Mouse (Mus musculus) MN1 (cell line): ENCODE results near the gene Olfr27.

Experiments used
- DNase-seq: peaks from one replicate; pipeline ENCODE4 v3.0.0-alpha.2; 2016; ENCODE audit warnings: low spot score

The Olfr27 gene

GRCm38 (mm10) chr9:39127831-39128230, at the start of gene Olfr27:
Olfr27 (plus strand) TSS chr9:39128131.
- DNase-seq, result no peak

- no peak for DNase-seq
Measured at GRCm38 (mm10) chr9:39078787-39079186, 49.1 kb upstream of the Olfr27 start, which contains the start of gene Olfr938. Olfr938 (minus strand) TSS chr9:39078887.

GRCm38 (mm10) chr9:39127326-39127725, 605 bp upstream of the Olfr27 start:
- DNase-seq, result no peak

- no peak for DNase-seq
Measured at GRCm38 (mm10) chr9:39152401-39152800, 24.5 kb downstream of the Olfr27 start.

- DNase-seq, result no peak
Measured at GRCm38 (mm10) chr9:39166004-39166403, 38.1 kb downstream of the Olfr27 start, which contains the start of gene Olfr943. Olfr943 (plus strand) TSS chr9:39166304.
